ENCODE assay signal across 20 mouse cellular contexts in genomic region chr10:42232977-42233376, GRCm38 (mm10). TPM values are rescaled to one million over a fixed set of nuclear protein-coding genes. Genes with fewer than 3 reads are reported as not detected.
DNase-seq lines count a peak whose midpoint lies in the region; ATAC-seq and TF ChIP-seq lines count a peak whose summit lies in the region.
"Had no signal": no experiment of that assay in that cellular context is flagged by ENCODE, and none has a peak within 500 bp of the region (broad histone marks: within the 10 kb centered on the region; RNA-seq: fewer than 3 reads in every experiment).

No protein-coding gene starts in this region.

- no peaks in the 10 kb centered on the region for H3K27me3 ChIP-seq in cerebellum, adult 2 months (ENCODE audit: control insufficient read depth, insufficient read depth, low read length)
- H3K27me3 ChIP-seq in kidney, postnatal 0 days (ENCODE audit: insufficient read depth, low read length), result no peaks in the 10 kb centered on the region
- H3K27me3 ChIP-seq in kidney, embryonic 16.5 days (ENCODE audit: insufficient read depth, low read length), result no peaks in the 10 kb centered on the region
- H3K27me3 ChIP-seq: embryonic facial prominence, embryonic 12.5 days; hindbrain, embryonic 12.5 days had no signal

- no peak for TF ChIP-seq POLR2A in cerebellum, adult 2 months (IDR thresholded peaks at IDR 0.05; ENCODE audit: borderline replicate concordance, insufficient read depth, low read length)

- no peak overlapping the region for H3K4me2 ChIP-seq in kidney, postnatal 0 days (ENCODE audit: low read length)
- no peak overlapping the region for H3K4me2 ChIP-seq in kidney, embryonic 16.5 days (replicated peaks; ENCODE audit: low read depth, low read length)
- H3K4me2 ChIP-seq: embryonic facial prominence, embryonic 12.5 days; hindbrain, embryonic 12.5 days had no signal

- H3K4me1 ChIP-seq in cerebellum, adult 2 months (ENCODE audit: control insufficient read depth, insufficient read depth, low read length), result peaks cover 54% of the 10 kb centered on the region
- H3K4me1 ChIP-seq in kidney, postnatal 0 days (replicated peaks; ENCODE audit: insufficient read depth, low read length), result peaks cover 18% of the 10 kb centered on the region
- H3K4me1 ChIP-seq in kidney, embryonic 16.5 days (ENCODE audit: insufficient read depth, low read length), result peaks cover 36% of the 10 kb centered on the region

- 0 out of 2 replicates have a peak, but pooled peaks cover 4% of the 10 kb centered on the region for H3K36me3 ChIP-seq in kidney, postnatal 0 days (ENCODE audit: insufficient read depth, low read length)
- peaks cover 3% of the 10 kb centered on the region; the same call in 1 of the 2 replicates for H3K36me3 ChIP-seq in kidney, embryonic 16.5 days (ENCODE audit: insufficient read depth, low read length)
- H3K36me3 ChIP-seq: embryonic facial prominence, embryonic 12.5 days; hindbrain, embryonic 12.5 days had no signal

- no peak for DNase-seq in cerebellum, adult 2 months
- no peak for DNase-seq in cerebellum, postnatal 14 days
- DNase-seq in kidney, postnatal 0 days (ENCODE audit: low spot score), result peak; percentile 46
- DNase-seq in retina, embryonic 14.5 days (ENCODE audit: low spot score), result peak; percentile 33
- DNase-seq in retina, postnatal 1 day, result no peak
- DNase-seq in urinary bladder, postnatal 4 days (ENCODE audit: low spot score in 2 of 2), result no peak
- DNase-seq: adrenal gland, postnatal 10 days; B cell, adult 2 months; cerebellum, adult 18-20 months; cerebellum, postnatal 10 days; forebrain, postnatal 0 days; gastrocnemius, postnatal 36 days; heart, adult 11 months; heart, postnatal 10 days; heart, postnatal 4 days had no signal

- ATAC-seq in kidney, postnatal 0 days (replicated peaks; ENCODE audit: low FRiP score, low read depth), result no peak
- ATAC-seq in kidney, embryonic 16.5 days (ENCODE audit: low FRiP score, low TSS enrichment), result no peak
- ATAC-seq: CD4-positive, CD25-positive, alpha-beta regulatory T cell, adult 4 months; forebrain, postnatal 0 days had no signal

- TF ChIP-seq CTCF in cerebellum, adult 2 months (IDR thresholded peaks at IDR 0.05; ENCODE audit: borderline replicate concordance, insufficient read depth, low read depth, low read length), result no peak
- no peak for TF ChIP-seq CTCF in kidney, postnatal 0 days (IDR thresholded peaks at IDR 0.05; ENCODE audit: low read depth)

- no peak overlapping the region for H3K4me3 ChIP-seq in cerebellum, adult 2 months (replicated peaks; ENCODE audit: insufficient read depth, low read depth, low read length)
- no peak overlapping the region for H3K4me3 ChIP-seq in kidney, postnatal 0 days (replicated peaks; ENCODE audit: low read depth, low read length)
- no peak overlapping the region for H3K4me3 ChIP-seq in kidney, embryonic 16.5 days (ENCODE audit: low read length)
- H3K4me3 ChIP-seq: embryonic facial prominence, embryonic 12.5 days; hindbrain, embryonic 12.5 days had no signal

- no peak overlapping the region for H3K9ac ChIP-seq in kidney, postnatal 0 days (ENCODE audit: low read depth, low read length)
- no peak overlapping the region for H3K9ac ChIP-seq in kidney, embryonic 16.5 days (replicated peaks; ENCODE audit: low read length)
- H3K9ac ChIP-seq: embryonic facial prominence, embryonic 12.5 days; forebrain, postnatal 0 days; hindbrain, embryonic 12.5 days had no signal

- no peaks in the 10 kb centered on the region for H3K9me3 ChIP-seq in kidney, postnatal 0 days (replicated peaks; ENCODE audit: low read length)
- H3K9me3 ChIP-seq in kidney, embryonic 16.5 days (ENCODE audit: low read length), result no peaks in the 10 kb centered on the region
- H3K9me3 ChIP-seq: embryonic facial prominence, embryonic 12.5 days; G1E; hindbrain, embryonic 12.5 days had no signal

- H3K27ac ChIP-seq in cerebellum, adult 2 months (ENCODE audit: insufficient read depth, low read length), result peak overlapping the region; percentile 24; the same call in 1 of the 2 replicates
- H3K27ac ChIP-seq in kidney, postnatal 0 days, result no peak overlapping the region
- H3K27ac ChIP-seq in kidney, embryonic 16.5 days (ENCODE audit: low read length), result no peak overlapping the region
- H3K27ac ChIP-seq: embryonic facial prominence, embryonic 12.5 days; hindbrain, embryonic 12.5 days had no signal

- WGBS in cerebellum, adult 2 months, result 45% methylated on average over 11 of the region's 11 CpGs
- 50% methylated on average over 11 of the region's 11 CpGs for WGBS in kidney, postnatal 0 days
- 44% methylated on average over 11 of the region's 11 CpGs for WGBS in kidney, embryonic 16.5 days

RNA-seq across cellular contexts. Expression of gene Foxo3, which starts 43.6 kb away (rescaled TPM):
- 50.5 and 59.9 TPM in 2 replicates for polyA plus RNA-seq in cerebellum, adult 2 months (2012; rRNA removed)
- 8.7 and 9.7 TPM in 2 replicates for polyA plus RNA-seq in kidney, postnatal 0 days (2015; fragmentation: Nextera tagmentation; extraction: Ambion mirVana)
- polyA plus RNA-seq in kidney, embryonic 16.5 days (2015; fragmentation: Nextera tagmentation; extraction: Ambion mirVana), result 5.9 and 6.3 TPM in 2 replicates

Comparison
In these comparisons a context has a peak if more than half of its experiments do, and no peak if none do; other contexts are left out.
1. DNase-seq: peak in kidney, postnatal 0 days (single experiment) and retina, embryonic 14.5 days (single experiment); none in cerebellum, adult 2 months (0 of 2), cerebellum, postnatal 14 days (0 of 2), retina, postnatal 1 day (single experiment) and urinary bladder, postnatal 4 days (0 of 2).